Comparison of ENCODE assay signal across 7 mouse cellular contexts in the genomic region with DNA sequence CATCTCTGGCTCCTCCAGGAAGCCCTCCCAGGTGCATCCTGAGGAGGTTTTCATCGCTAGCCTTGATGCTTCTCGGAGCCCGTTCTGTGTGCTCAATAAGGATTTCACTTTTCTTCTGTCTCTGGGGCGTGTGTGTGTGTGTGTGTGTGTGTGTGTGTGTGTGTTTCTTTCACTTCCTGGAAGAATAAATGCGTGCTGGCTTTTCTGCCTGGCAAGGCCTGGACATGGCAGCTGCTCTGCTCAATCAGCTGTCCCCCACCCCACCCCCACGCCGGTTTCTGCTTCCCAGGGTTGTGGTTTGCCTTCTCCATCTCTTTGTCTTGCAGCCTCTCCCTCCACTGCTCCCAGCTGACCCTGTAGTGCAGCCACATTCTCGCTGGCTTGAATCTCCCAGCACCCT. TPM values are rescaled to one million over a fixed set of nuclear protein-coding genes. Genes with fewer than 3 reads are reported as not detected.
DNase-seq lines count a peak whose midpoint lies in the region; ATAC-seq and TF ChIP-seq lines count a peak whose summit lies in the region.

No protein-coding gene starts in this region.

- no peak overlapping the region for H3K9ac ChIP-seq in embryonic facial prominence, embryonic 11.5 days (replicated peaks; ENCODE audit: low read length)
- no peak overlapping the region for H3K9ac ChIP-seq in hindbrain, postnatal 0 days (replicated peaks; ENCODE audit: low read length)

- 47% methylated on average over 8 of the region's 8 CpGs for WGBS in embryonic facial prominence, embryonic 11.5 days
- WGBS in hindbrain, postnatal 0 days = 17% methylated on average over 8 of the region's 8 CpGs

- ATAC-seq in embryonic facial prominence, embryonic 11.5 days (replicated peaks; ENCODE audit: insufficient number of reproducible peaks, low FRiP score, low TSS enrichment, low read depth) = peak; percentile 1; the same call in 1 of the 2 replicates
- peak; percentile 14; the same call in 1 of the 2 replicates for ATAC-seq in hindbrain, postnatal 0 days
- no peak for ATAC-seq in granulocyte monocyte progenitor cell, adult 5-6 weeks (replicated peaks; ENCODE audit: poor library complexity, severe bottlenecking)

- no peaks in the 10 kb centered on the region for H3K9me3 ChIP-seq in embryonic facial prominence, embryonic 11.5 days (replicated peaks; ENCODE audit: control insufficient read depth, low read length)
- no peaks in the 10 kb centered on the region for H3K9me3 ChIP-seq in hindbrain, postnatal 0 days (ENCODE audit: low read length)

- H3K4me1 ChIP-seq in embryonic facial prominence, embryonic 11.5 days (ENCODE audit: control insufficient read depth, insufficient read depth, low read length) = no peaks in the 10 kb centered on the region
- peaks cover 26% of the 10 kb centered on the region for H3K4me1 ChIP-seq in hindbrain, postnatal 0 days (ENCODE audit: insufficient read depth, low read length)

- H3K27ac ChIP-seq in embryonic facial prominence, embryonic 11.5 days (replicated peaks; ENCODE audit: low read depth, low read length) = no peak overlapping the region
- peak overlapping the region; percentile 88 for H3K27ac ChIP-seq in hindbrain, postnatal 0 days

- no peaks in the 10 kb centered on the region for H3K36me3 ChIP-seq in embryonic facial prominence, embryonic 11.5 days (replicated peaks; ENCODE audit: control insufficient read depth, insufficient read depth, low read depth, low read length)
- no peaks in the 10 kb centered on the region for H3K36me3 ChIP-seq in hindbrain, postnatal 0 days (ENCODE audit: insufficient read depth, low read length)

- TF ChIP-seq CTCF in hindbrain, postnatal 0 days (IDR thresholded peaks at IDR 0.05; ENCODE audit: low read depth) = no peak

- H3K27me3 ChIP-seq in embryonic facial prominence, embryonic 11.5 days (ENCODE audit: control insufficient read depth, insufficient read depth, low read length) = no peaks in the 10 kb centered on the region
- H3K27me3 ChIP-seq in hindbrain, postnatal 0 days (ENCODE audit: insufficient read depth, low read length) = no peaks in the 10 kb centered on the region

- no peak overlapping the region for H3K4me3 ChIP-seq in embryonic facial prominence, embryonic 11.5 days (ENCODE audit: low read depth, low read length)
- no peak overlapping the region for H3K4me3 ChIP-seq in hindbrain, postnatal 0 days (ENCODE audit: low read length)

- H3K4me2 ChIP-seq in embryonic facial prominence, embryonic 11.5 days (ENCODE audit: low read depth, low read length) = no peak overlapping the region
- 0 out of 2 replicates have a peak overlapping the region, but pooled peaks have one; percentile 5 for H3K4me2 ChIP-seq in hindbrain, postnatal 0 days (ENCODE audit: low read depth, low read length)

- DNase-seq in lung, postnatal 4 days = peak; percentile 35 to 64
- DNase-seq in lung, postnatal 36 days = no peak
- DNase-seq in embryonic facial prominence, embryonic 11.5 days (ENCODE audit: low spot score) = no peak
- DNase-seq in hindbrain, postnatal 0 days (ENCODE audit: low spot score) = peak; percentile 78
- peak; percentile 41 for DNase-seq in thymus, postnatal 0 days (ENCODE audit: low spot score)
- no peak for DNase-seq in adrenal gland, postnatal 10 days

RNA-seq across cellular contexts. Expression of a gene that starts 4.3 kb away (rescaled TPM):
- 6.5 and 8.7 TPM in 2 replicates for polyA plus RNA-seq in embryonic facial prominence, embryonic 11.5 days (2014; fragmentation: Nextera tagmentation; extraction: Ambion mirVana)
- total RNA-seq in hindbrain, postnatal 0 days (2014; rRNA removed) = 42.6 and 47.2 TPM in 2 replicates
- 24.7 and 25.0 TPM in 2 replicates for polyA plus RNA-seq in hindbrain, postnatal 0 days (2015; fragmentation: Nextera tagmentation; extraction: Ambion mirVana)
- 3.1 and 3.4 TPM in 2 replicates for polyA plus RNA-seq in thymus, postnatal 0 days (2015; fragmentation: Nextera tagmentation; extraction: Ambion mirVana)
- total RNA-seq in granulocyte monocyte progenitor cell, adult 5-6 weeks (2014; fragmentation: Nextera tagmentation) = 2.0 TPM in 1 of 2 replicates, not detected in the other
- not detected in 2 replicates for total RNA-seq in granulocyte monocyte progenitor cell, adult 5-6 weeks (2017)
- total RNA-seq in adrenal gland, postnatal 10 days (2021) = 10 to 100 TPM; 18.1 to 22.3 TPM

Comparison
In these comparisons a context has a peak if more than half of its experiments do, and no peak if none do; other contexts are left out.
1. DNase-seq: peak in lung, postnatal 4 days (2 of 2), hindbrain, postnatal 0 days (single experiment) and thymus, postnatal 0 days (single experiment); none in lung, postnatal 36 days (single experiment), embryonic facial prominence, embryonic 11.5 days (single experiment) and adrenal gland, postnatal 10 days (single experiment).
2. RNA of a gene that starts 4.3 kb away (total RNA-seq): 42.6 to 47.2 TPM in hindbrain, postnatal 0 days and 18.1 to 22.3 TPM in adrenal gland, postnatal 10 days; 2.0 TPM in granulocyte monocyte progenitor cell, adult 5-6 weeks; every median in the first group is over 4 times any median in the second.